Mouse (Mus musculus) kidney, adult 18-20 months (tissue): ENCODE data around the gene Cwf19l1.
"Not testable (repeated sequence)": the region's sequence is repeated elsewhere in the genome, so short reads cannot be mapped to it uniquely, and the experiment has no call there.

Experiments used
- DNase-seq: peaks from one replicate; pipeline ENCODE4 v3.0.0; 2021

The Cwf19l1 gene

DNA sequence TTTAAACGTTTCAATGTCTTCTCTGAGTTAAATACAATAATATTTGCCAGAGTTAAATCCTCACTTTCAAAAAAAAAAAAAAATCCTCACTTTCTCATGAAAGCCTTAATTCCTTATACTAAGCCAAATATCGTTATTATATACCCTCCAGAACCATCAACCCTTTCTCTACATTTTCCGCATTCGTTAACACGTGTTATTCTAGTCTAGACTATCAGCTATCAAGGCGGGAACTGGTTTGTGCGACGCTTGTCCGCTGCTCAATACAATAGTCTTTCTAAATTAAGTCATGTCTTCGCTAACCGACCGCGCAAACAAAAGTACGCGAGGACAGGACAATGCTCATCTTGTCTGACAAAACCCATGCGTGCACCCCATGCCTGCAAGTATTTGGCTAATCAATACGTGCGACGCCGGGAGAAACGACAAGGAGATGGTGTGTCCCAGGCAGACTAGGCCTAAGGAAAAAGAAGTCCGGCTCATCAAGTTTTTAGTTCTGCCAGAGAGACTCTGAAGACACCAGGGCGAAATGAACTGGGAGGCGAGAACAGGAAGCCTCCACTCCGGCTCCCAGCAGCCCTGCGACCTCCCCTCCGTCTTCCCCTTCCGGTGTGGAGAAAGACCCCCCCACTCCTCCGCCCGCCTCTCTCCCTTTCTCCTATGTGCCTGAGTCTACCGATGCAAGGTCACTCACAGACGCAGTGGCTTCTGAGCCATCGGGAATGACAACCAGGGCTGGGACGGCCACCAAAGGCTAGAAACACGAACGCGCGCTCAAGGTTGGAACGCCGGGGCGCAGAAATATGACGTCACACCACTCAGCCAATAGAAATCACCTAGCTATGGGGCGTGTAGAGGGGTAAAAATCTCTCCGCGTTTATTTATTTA lies at the start of gene Cwf19l1:
Gene Cwf19l1 (minus strand): TSS at position 805 of the 888 bp plus-strand sequence.
- DNase-seq, result peak; percentile 88

- DNase-seq, result no peak
These were observed 48.3 kb upstream of the Cwf19l1 start for GRCm38 (mm10) chr19:44183968-44184367.

GRCm38 (mm10) chr19:44180502-44180901 lies 44.8 kb upstream of the Cwf19l1 start:
- DNase-seq, result no peak

DNA sequence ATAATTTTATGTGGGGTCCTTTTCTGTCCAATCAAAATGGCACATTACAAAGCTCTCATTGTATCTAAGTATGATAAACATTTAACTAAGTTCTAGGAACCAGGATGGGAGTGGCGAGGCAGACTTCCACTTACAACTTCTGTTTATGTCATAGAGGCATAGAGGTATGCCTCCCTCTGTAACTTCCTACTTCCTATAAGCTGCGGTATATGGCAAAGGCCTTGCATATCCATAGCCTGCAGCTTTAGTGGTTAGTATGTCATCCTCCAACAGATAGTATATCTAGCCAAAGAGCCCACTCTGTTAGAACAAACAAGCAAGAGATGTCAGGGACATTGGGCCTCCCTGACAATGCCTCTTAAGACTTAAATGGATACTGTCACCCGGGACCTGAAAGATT lies 41.1 kb upstream of the Cwf19l1 start:
- DNase-seq, result no peak

GRCm38 (mm10) chr19:44174835-44175234 lies 39.2 kb upstream of the Cwf19l1 start:
- DNase-seq, result no peak

GRCm38 (mm10) chr19:44161515-44161914 lies 25.8 kb upstream of the Cwf19l1 start:
- DNase-seq, result no peak

- DNase-seq, result no peak
These were observed 23.7 kb upstream of the Cwf19l1 start for GRCm38 (mm10) chr19:44159386-44159785.

DNA sequence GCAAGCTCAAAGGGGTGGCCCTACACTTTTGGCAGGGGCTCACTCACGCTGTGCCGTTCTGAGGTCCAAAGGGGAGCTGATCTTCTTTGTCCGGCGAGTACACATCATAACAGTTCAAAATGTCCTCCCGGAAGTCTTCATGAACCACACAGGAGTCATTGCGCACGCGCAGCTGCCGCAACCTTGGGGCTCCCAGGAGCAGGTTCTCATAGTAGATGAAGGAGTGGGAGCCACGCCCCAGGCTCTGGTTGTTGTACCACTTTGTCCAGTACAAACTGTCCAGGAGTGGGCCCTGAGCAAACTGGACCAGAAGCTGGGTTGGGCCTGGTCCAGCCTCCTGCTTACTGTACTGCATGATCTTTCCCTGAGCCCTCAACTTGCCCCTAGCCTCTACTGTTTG lies 21.3 kb upstream of the Cwf19l1 start:
- DNase-seq, result no peak

GRCm38 (mm10) chr19:44153781-44154180 lies 18.1 kb upstream of the Cwf19l1 start:
- no peak for DNase-seq

DNA sequence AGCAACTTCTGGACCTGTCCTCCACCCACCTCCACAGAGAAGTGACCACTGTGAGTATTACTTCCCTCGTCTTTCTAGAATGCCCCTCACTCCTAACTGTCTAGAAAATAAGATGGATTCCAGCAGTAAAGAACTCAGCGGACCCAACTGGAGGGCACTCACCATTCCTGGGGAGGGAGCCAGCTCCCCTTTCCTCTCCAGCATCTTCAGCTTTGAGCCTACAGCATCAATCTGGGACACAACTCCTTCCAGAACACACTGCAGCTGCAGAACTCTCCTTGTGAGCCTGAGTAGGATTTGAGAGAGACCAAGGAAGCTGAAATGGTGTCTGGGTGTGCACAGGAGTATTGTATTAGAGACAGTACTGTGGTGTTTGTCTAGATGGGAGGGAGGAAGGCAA lies 13.3 kb upstream of the Cwf19l1 start:
- no peak for DNase-seq

DNA sequence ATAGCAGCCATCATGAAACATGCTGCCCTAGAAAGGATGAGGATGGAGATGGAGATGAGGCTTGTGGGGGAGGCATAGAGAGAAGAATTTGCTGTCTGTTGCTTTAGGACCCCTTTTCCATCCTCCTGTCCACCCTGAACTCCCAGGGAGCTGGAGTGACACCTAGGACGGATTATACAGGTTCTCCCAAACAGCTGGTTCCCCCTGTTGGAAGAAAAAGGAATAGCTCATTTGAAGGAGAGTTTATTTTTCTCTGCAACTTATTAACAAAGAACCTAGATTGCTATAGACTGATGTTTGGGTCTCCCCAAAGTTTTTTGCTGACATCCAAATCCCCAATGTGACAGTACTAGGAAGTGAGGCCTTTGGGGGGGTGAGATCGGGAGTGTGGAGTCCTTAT lies 12.7 kb upstream of the Cwf19l1 start:
- DNase-seq, result no peak

- DNase-seq, result no peak
These were observed 11.3 kb upstream of the Cwf19l1 start for GRCm38 (mm10) chr19:44146951-44147350.

DNA sequence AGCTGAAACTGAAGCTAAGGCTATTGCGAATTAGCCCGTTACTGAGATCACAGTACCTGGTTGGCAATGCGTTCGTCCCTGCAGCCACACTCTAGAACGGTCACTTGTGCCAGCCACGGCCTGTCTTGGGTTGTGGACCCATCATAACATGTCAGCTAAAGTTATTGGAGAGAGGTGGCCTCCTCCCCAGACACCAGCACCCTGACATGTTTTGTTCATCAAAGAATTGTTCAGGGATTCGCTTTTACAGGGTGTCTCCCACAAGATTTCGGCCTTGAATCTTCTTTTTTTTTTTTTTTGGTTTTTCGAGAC lies 10.8 kb upstream of the Cwf19l1 start:
- no peak for DNase-seq

GRCm38 (mm10) chr19:44145702-44146567 lies 10.3 kb upstream of the Cwf19l1 start, which contains the start of gene Bloc1s2:
Bloc1s2 (minus strand) TSS chr19:44146446.
- peak; percentile 93 for DNase-seq

- no peak for DNase-seq
These were observed 8.7 kb upstream of the Cwf19l1 start for GRCm38 (mm10) chr19:44144366-44144765.

- peak; percentile 7 for DNase-seq
These were observed 347 bp upstream of the Cwf19l1 start for GRCm38 (mm10) chr19:44135960-44136485.

GRCm38 (mm10) chr19:44132917-44133316 lies 2.8 kb downstream of the Cwf19l1 start:
- DNase-seq, result no peak

DNA sequence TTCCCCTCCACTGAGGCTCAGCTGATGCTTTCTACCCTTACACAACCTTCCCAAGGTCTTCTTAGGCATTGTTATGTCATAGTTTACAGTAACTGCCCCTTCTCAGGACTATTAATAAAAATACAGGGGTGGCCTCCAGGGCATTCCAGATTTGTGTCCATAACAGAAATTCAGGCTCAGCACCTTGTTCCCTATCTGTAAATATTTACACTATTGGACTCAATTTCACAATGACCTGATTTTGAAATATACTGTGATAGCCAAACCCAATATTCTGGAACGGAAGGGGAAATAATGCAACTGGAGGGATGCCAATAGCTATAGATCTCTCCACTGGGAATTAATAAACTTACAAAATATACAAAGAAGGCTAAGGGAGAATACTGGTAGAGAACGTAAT lies 7.1 kb downstream of the Cwf19l1 start:
- DNase-seq, result no peak

DNA sequence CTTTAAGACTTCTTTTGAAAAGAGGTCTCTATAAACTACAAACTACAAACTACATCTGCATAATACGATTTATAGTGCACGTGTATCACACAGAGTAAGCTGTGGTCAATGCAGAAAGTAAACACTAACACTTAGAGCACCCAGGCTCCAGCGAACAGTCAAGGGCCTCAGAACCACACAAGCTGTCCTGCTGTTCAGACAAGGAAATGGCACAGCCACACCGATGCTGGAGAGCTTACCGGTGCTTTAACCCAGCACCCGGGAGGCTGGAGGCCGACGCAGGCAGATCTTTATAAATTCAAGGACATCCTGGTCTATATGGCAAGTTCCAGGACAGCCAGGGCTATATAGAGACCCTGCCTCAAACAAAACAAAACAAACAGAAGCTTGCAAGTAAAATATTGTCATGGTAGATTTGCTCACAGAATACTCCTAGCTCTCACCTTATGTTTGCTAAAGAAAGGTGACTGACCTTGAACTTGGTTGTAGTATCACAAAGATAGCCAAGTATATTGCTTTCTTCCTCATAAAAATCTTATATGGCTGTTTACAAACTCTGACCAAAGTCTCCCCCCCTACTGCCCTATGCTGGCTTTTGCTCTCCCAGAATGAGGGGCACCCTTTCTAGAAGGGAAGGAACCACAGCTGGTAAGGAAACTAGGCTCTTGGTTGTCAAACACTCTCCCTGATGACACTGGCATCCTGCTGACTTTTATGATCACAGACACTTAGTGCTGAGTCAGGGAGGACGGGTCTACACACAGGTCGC lies 7.8 kb downstream of the Cwf19l1 start:
- DNase-seq, result no peak

DNA sequence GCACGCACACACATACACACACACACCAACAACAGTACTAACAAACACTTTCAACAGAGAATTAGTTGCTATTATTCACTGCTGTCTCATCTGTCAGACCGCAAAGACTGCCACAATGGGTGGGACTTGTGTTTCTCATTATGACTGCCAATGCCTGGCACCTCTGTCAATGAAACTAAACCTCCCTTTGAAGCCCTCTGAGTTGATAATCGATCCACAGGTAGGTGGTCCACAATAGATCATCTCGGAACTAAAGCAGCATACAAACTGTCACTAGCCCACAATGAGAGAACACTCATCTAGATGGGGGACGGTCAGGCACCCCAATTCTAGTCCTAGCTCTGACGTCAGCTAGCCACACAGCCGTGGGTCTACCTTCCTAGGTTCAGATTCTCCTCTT lies 14.5 kb downstream of the Cwf19l1 start:
- DNase-seq, result no peak

DNA sequence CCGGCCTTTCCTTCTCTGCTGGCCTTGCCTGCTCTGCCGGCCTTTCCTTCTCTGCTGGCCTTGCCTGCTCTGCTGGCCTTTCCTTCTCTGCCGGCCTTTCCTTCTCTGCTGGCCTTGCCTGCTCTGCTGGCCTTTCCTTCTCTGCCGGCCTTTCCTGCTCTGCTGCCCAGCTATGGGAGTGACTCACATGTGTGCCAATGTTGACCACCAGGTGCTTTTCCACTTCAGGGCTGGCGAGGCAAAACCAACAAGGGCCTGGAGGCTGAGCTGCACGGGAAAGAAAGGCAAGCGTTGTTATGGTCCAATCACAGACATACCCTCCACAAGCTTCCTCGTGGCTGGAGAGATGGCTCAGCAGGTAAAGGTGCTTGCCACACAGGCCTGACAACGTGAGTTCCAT lies 15.0 kb downstream of the Cwf19l1 start:
- not testable (repeated sequence) for DNase-seq

DNA sequence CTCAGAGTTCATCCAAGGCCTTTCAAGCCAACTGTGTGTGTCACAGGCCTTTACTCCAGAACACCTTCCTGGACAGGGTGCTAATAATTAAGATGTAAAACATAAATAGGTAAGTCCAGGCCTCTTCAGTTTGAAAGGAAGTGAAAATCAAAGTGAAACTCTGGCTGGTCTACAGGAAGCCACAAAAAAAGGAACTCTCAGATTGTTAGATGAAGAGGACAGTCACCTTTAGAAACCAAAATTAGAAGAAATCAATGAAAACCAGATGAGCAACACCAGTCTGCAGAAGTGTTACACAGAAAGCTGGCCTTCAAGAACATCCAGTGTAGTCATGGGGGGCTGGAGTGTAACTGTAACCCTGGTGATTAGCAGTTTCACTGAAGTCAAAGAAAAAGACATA lies 17.9 kb downstream of the Cwf19l1 start:
- no peak for DNase-seq

GRCm38 (mm10) chr19:44111706-44112105 lies 24.0 kb downstream of the Cwf19l1 start:
- peak; percentile 15 for DNase-seq
